Mouse (Mus musculus): Measurements from ENCODE around the gene Stat5a. TPM values are rescaled to one million over a fixed set of nuclear protein-coding genes. Genes with fewer than 3 reads are reported as not detected.

The Stat5a gene
- 5.2 and 5.9 TPM in 2 replicates for polyA plus RNA-seq (2015; fragmentation: Nextera tagmentation; extraction: Ambion mirVana)

GRCm38 (mm10) chr11:100858935-100859578 lies at the start of gene Stat5a:
TSS of gene Stat5a (plus strand) at chr11:100859351.
- H3K27me3 ChIP-seq (replicated peaks) = peaks cover 54% of the 10 kb centered on the region
- 0 out of 2 replicates have a peak, but pooled peaks cover 3% of the 10 kb centered on the region for H3K36me3 ChIP-seq
- WGBS = 57% methylated on average over 9 of the region's 9 CpGs
- peak within 1 kb of the TSS; percentile 65 for H3K4me3 ChIP-seq
- H3K9me3 ChIP-seq = no peaks in the 10 kb centered on the region
- H3K4me2 ChIP-seq = peak within 1 kb of the TSS; percentile 88
- no peak for ATAC-seq (ENCODE audit: extremely low read depth, insufficient number of reproducible peaks, low FRiP score, low TSS enrichment)
- peak within 1 kb of the TSS; percentile 86 for H3K9ac ChIP-seq
- peak within 1 kb of the TSS; percentile 43 for H3K27ac ChIP-seq (replicated peaks)
- peaks cover 27% of the 10 kb centered on the region for H3K4me1 ChIP-seq

DNA sequence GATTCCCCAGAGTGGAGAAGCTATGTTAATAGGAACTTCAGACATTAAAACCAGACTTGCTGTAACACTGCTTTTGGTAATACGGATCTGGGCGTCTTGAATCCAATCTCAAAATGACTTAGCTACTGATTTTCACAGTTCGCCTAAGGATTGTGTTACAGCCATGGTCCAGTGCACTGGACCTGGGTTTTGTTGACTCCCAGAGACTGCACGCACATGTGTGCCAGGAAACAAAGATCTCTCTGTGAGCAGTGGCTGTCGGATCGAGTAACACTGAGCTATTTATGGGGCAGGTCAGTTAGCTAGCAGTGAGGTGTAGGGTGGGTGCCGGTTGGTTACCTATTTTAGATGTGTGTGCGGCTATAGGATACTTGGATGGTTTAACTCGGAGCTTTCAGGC lies 48.6 kb upstream of the Stat5a start:
- Histone ChIP-seq H3K27ac (replicated peaks) (peak overlapping the region; percentile 83), H3K4me3 (no peak overlapping the region), H3K4me1 (peaks cover 54% of the 10 kb centered on the region), H3K9me3 (no peaks in the 10 kb centered on the region; the same call in 1 of the 2 replicates), H3K36me3 (peaks cover 28% of the 10 kb centered on the region), H3K4me2 (peak overlapping the region; percentile 29), H3K27me3 (replicated peaks) (no peaks in the 10 kb centered on the region), H3K9ac (no peak overlapping the region)
- no peak for ATAC-seq (ENCODE audit: extremely low read depth, insufficient number of reproducible peaks, low FRiP score, low TSS enrichment)
- 44% methylated on average over 9 of the region's 9 CpGs for WGBS

DNA sequence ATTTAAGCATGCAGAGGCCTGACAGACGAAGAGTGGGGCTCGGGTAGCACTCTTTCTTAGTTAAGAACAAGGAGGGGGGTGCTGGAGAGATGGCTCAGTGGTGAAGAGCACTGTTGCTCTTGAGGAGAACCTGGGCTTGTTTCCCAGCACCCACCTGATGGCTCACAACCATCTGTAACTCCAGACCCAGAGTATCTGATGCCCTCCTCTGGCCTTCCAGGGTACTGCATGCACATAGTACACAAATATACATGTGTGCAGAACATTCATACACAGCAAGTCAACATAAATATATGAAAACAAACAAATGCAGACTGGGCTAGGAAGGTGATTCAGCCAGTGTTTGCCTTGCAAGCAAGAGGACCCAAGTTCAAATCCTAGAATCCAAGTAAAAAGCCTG lies 48.0 kb upstream of the Stat5a start:
- H3K9me3 ChIP-seq = no peaks in the 10 kb centered on the region; the same call in 1 of the 2 replicates
- no peak overlapping the region; the same call in 1 of the 2 replicates for H3K9ac ChIP-seq
- no peaks in the 10 kb centered on the region for H3K27me3 ChIP-seq (replicated peaks)
- 78% methylated on average over 2 of the region's 2 CpGs for WGBS
- peak overlapping the region; percentile 83 for H3K27ac ChIP-seq (replicated peaks)
- peaks cover 54% of the 10 kb centered on the region for H3K4me1 ChIP-seq
- H3K4me2 ChIP-seq = peak overlapping the region; percentile 29
- H3K4me3 ChIP-seq = no peak overlapping the region
- ATAC-seq (ENCODE audit: extremely low read depth, insufficient number of reproducible peaks, low FRiP score, low TSS enrichment) = no peak
- H3K36me3 ChIP-seq = peaks cover 25% of the 10 kb centered on the region

GRCm38 (mm10) chr11:100814498-100814897 lies 44.7 kb upstream of the Stat5a start:
- Histone ChIP-seq H3K9ac (peak overlapping the region; percentile 69), H3K9me3 (no peaks in the 10 kb centered on the region; the same call in 1 of the 2 replicates), H3K36me3 (peaks cover 12% of the 10 kb centered on the region), H3K27me3 (replicated peaks) (no peaks in the 10 kb centered on the region), H3K4me2 (peak overlapping the region; percentile 62), H3K4me3 (peak overlapping the region; percentile 37), H3K27ac (replicated peaks) (peak overlapping the region; percentile 78), H3K4me1 (peaks cover 67% of the 10 kb centered on the region)
- 31% methylated on average over 13 of the region's 13 CpGs for WGBS
- peak; percentile 39; the same call in 1 of the 2 replicates for ATAC-seq (ENCODE audit: extremely low read depth, insufficient number of reproducible peaks, low FRiP score, low TSS enrichment)

GRCm38 (mm10) chr11:100816342-100816741 lies 42.8 kb upstream of the Stat5a start:
- ATAC-seq (ENCODE audit: extremely low read depth, insufficient number of reproducible peaks, low FRiP score, low TSS enrichment) = no peak
- no peak overlapping the region for H3K9ac ChIP-seq
- WGBS = 71% methylated on average over 3 of the region's 3 CpGs
- H3K27me3 ChIP-seq (replicated peaks) = no peaks in the 10 kb centered on the region
- no peak overlapping the region for H3K4me2 ChIP-seq
- no peak overlapping the region for H3K4me3 ChIP-seq
- no peaks in the 10 kb centered on the region; the same call in 1 of the 2 replicates for H3K9me3 ChIP-seq
- peaks cover 8% of the 10 kb centered on the region for H3K36me3 ChIP-seq
- H3K4me1 ChIP-seq = peaks cover 71% of the 10 kb centered on the region
- peak overlapping the region; percentile 42; the same call in 1 of the 2 replicates for H3K27ac ChIP-seq (replicated peaks)

DNA sequence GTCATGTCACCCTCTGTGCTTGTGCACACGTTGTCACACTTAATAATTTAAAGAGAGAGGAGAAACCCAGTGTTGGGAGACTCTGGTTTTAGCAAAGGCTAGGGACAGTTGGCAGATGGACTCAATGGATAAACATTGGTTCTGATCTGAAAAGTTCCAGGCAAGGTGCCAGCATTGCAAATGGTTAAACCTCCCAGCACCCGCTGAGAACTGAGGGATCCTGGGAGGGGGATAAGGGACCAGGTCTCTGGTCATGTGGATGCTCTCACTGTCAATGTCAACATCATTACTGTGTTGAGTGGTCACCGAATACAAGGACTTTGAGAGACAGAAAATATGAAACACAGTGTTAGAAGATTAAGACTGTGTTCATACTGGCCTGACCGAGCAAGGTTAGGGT lies 42.4 kb upstream of the Stat5a start:
- ATAC-seq (ENCODE audit: extremely low read depth, insufficient number of reproducible peaks, low FRiP score, low TSS enrichment) = no peak
- H3K4me1 ChIP-seq = peaks cover 75% of the 10 kb centered on the region

GRCm38 (mm10) chr11:100817311-100817710 lies 41.8 kb upstream of the Stat5a start:
- H3K9me3 ChIP-seq = no peaks in the 10 kb centered on the region
- H3K27ac ChIP-seq (replicated peaks) = no peak overlapping the region
- no peaks in the 10 kb centered on the region for H3K27me3 ChIP-seq (replicated peaks)
- H3K4me2 ChIP-seq = no peak overlapping the region
- H3K36me3 ChIP-seq = peaks cover under 1% of the 10 kb centered on the region
- WGBS = 86% methylated on average over 9 of the region's 9 CpGs
- no peak for ATAC-seq (ENCODE audit: extremely low read depth, insufficient number of reproducible peaks, low FRiP score, low TSS enrichment)
- no peak overlapping the region for H3K4me3 ChIP-seq
- peaks cover 81% of the 10 kb centered on the region for H3K4me1 ChIP-seq
- no peak overlapping the region for H3K9ac ChIP-seq

More for the DNA sequence above, 42.4 kb upstream of the Stat5a start:
- H3K27ac ChIP-seq (replicated peaks) = 0 out of 2 replicates have a peak overlapping the region, but pooled peaks have one; percentile 20
- H3K27me3 ChIP-seq (replicated peaks) = no peaks in the 10 kb centered on the region
- H3K4me2 ChIP-seq = no peak overlapping the region
- H3K4me3 ChIP-seq = no peak overlapping the region
- H3K36me3 ChIP-seq = peaks cover 5% of the 10 kb centered on the region
- no peak overlapping the region for H3K9ac ChIP-seq
- no peaks in the 10 kb centered on the region for H3K9me3 ChIP-seq
- WGBS = 53% methylated on average over 4 of the region's 4 CpGs

- no peak overlapping the region for H3K4me3 ChIP-seq
- peaks cover 92% of the 10 kb centered on the region for H3K4me1 ChIP-seq
- H3K36me3 ChIP-seq = no peaks in the 10 kb centered on the region
- WGBS = 86% methylated on average over 15 of the region's 15 CpGs
- H3K27me3 ChIP-seq (replicated peaks) = no peaks in the 10 kb centered on the region
- H3K9me3 ChIP-seq = no peaks in the 10 kb centered on the region
- H3K27ac ChIP-seq (replicated peaks) = no peak overlapping the region
- no peak for ATAC-seq (ENCODE audit: extremely low read depth, insufficient number of reproducible peaks, low FRiP score, low TSS enrichment)
- no peak overlapping the region for H3K4me2 ChIP-seq
- H3K9ac ChIP-seq = no peak overlapping the region
Observed at GRCm38 (mm10) chr11:100818359-100819012, 40.7 kb upstream of the Stat5a start.

DNA sequence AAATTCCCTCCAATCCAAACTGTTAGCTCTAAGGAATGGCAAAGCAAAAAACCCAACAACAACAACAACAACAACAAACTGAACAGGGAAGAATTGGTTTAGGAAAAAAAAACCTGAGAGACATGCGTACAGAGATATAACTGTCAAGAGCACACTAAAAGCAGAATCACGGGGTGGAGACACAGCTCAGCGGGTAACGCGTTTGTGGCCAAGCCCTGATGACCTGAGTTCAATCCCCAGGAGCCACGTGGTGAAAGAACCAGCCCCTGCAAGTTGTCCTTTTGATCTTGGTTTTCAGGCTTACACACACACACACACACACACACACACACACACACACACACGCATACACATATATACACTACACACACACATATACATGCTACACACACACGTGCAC lies 40.1 kb upstream of the Stat5a start:
- H3K9me3 ChIP-seq = no peaks in the 10 kb centered on the region
- H3K4me3 ChIP-seq = no peak overlapping the region
- no peak overlapping the region for H3K4me2 ChIP-seq
- ATAC-seq (ENCODE audit: extremely low read depth, insufficient number of reproducible peaks, low FRiP score, low TSS enrichment) = no peak
- no peaks in the 10 kb centered on the region for H3K27me3 ChIP-seq (replicated peaks)
- no peaks in the 10 kb centered on the region for H3K36me3 ChIP-seq
- H3K4me1 ChIP-seq = peaks cover 96% of the 10 kb centered on the region
- H3K27ac ChIP-seq (replicated peaks) = no peak overlapping the region
- WGBS = 77% methylated on average over 8 of the region's 8 CpGs
- H3K9ac ChIP-seq = no peak overlapping the region

DNA sequence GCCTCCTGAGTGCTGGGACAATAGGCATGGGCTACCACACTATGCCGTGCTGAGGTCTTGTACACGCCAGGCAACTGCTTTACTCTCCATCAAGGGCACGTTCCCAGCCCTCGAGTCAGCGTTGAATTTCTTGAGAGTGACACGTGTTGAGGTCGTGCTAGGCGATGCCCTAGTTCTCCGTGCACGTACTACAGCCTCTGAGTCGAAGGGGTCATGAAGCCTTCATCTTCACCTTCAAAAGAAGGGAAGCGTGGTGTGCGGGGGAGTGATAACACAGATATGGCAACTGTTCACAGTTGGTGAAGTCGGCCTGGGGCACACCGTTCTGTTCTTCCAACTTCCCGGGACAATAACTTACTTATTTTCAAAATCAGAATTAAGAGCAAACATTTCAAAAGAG lies 39.5 kb upstream of the Stat5a start:
- Histone ChIP-seq H3K9ac (no peak overlapping the region; the same call in 1 of the 2 replicates), H3K4me3 (no peak overlapping the region), H3K9me3 (no peaks in the 10 kb centered on the region), H3K27ac (replicated peaks) (0 out of 2 replicates have a peak overlapping the region, but pooled peaks have one; percentile 5), H3K36me3 (no peaks in the 10 kb centered on the region), H3K27me3 (replicated peaks) (no peaks in the 10 kb centered on the region), H3K4me2 (no peak overlapping the region), H3K4me1 (peaks cover 96% of the 10 kb centered on the region)
- ATAC-seq (ENCODE audit: extremely low read depth, insufficient number of reproducible peaks, low FRiP score, low TSS enrichment) = no peak
- 47% methylated on average over 16 of the region's 16 CpGs for WGBS

- Histone ChIP-seq H3K9me3 (no peaks in the 10 kb centered on the region), H3K36me3 (no peaks in the 10 kb centered on the region), H3K4me1 (peaks cover 96% of the 10 kb centered on the region), H3K4me3 (no peak overlapping the region), H3K4me2 (no peak overlapping the region), H3K27ac (replicated peaks) (0 out of 2 replicates have a peak overlapping the region, but pooled peaks have one; percentile 5), H3K9ac (no peak overlapping the region), H3K27me3 (replicated peaks) (no peaks in the 10 kb centered on the region)
- WGBS = 86% methylated on average over 8 of the region's 8 CpGs
- no peak for ATAC-seq (ENCODE audit: extremely low read depth, insufficient number of reproducible peaks, low FRiP score, low TSS enrichment)
Observed at GRCm38 (mm10) chr11:100820047-100820446, 39.1 kb upstream of the Stat5a start.

Data from heart, embryonic 13.5 days (tissue).